Mouse (Mus musculus): Measurements from ENCODE around the gene Pcolce2.

GRCm38 (mm10) chr9:95704078-95704477, 66.7 kb downstream of the Pcolce2 start:
- TF ChIP-seq FLI1 (IDR thresholded peaks at IDR 0.05; ENCODE audit: low read length) (no peak), GATA1 (IDR thresholded peaks at IDR 0.05; ENCODE audit: borderline replicate concordance, low read length) (no peak)
